Mouse (Mus musculus) thymus, adult 2 months (tissue): Measurements from ENCODE around the gene Tfb1m. TPM values are rescaled to one million over a fixed set of nuclear protein-coding genes. Genes with fewer than 3 reads are reported as not detected.

ENCODE experiments used
- DNase-seq: peaks from one replicate; pipeline ENCODE4 v3.0.0; 2021
- H3K27ac ChIP-seq: fragments of 200-500 bp; 2 replicates; pipeline ENCODE4 v1.5.1; 2012; ENCODE audit warnings: low read length, control low read depth; ENCODE audit not compliant: control insufficient read depth, insufficient read depth
- H3K27me3 ChIP-seq: fragments of 200-500 bp; 2 replicates; pipeline ENCODE4 v1.6.1; 2012; ENCODE audit warnings: mild to moderate bottlenecking, low read length, moderate library complexity, mixed read lengths; ENCODE audit not compliant: control insufficient read depth, insufficient read depth
- H3K36me3 ChIP-seq: fragments of 200-500 bp; 2 replicates; pipeline ENCODE4 v1.6.1; 2012; ENCODE audit warnings: mild to moderate bottlenecking, low read length, moderate library complexity; ENCODE audit not compliant: control insufficient read depth, insufficient read depth
- H3K4me1 ChIP-seq: fragments of 200-500 bp; replicated peaks from 2 replicates; pipeline ENCODE4 v1.6.1; 2012; ENCODE audit warnings: low read length; ENCODE audit not compliant: control insufficient read depth, insufficient read depth
- H3K4me3 ChIP-seq: fragments of 200-500 bp; 2 replicates; pipeline ENCODE4 v1.5.1; 2012; ENCODE audit warnings: mild to moderate bottlenecking, low read length, control low read depth, moderate library complexity; ENCODE audit not compliant: control insufficient read depth, insufficient read depth
- CTCF ChIP-seq: fragments of 200-500 bp; IDR thresholded peaks from 2 replicates; pipeline ENCODE4 v1.5.1; 2012; ENCODE audit warnings: mild to moderate bottlenecking, control low read depth, low read length, moderate library complexity, borderline replicate concordance; ENCODE audit not compliant: control insufficient read depth, poor library complexity, insufficient read depth; ENCODE audit errors: extremely low read depth
- POLR2A ChIP-seq: fragments of 200-500 bp; IDR thresholded peaks from 2 replicates; pipeline ENCODE4 v1.6.1; 2012; ENCODE audit warnings: mild to moderate bottlenecking, low read length, control low read depth, moderate library complexity; ENCODE audit not compliant: control insufficient read depth, poor library complexity, insufficient read depth; ENCODE audit errors: extremely low read depth
- WGBS: fragments of 180-500 bp; shearing (Covaris S2); methylation state at CpG from one replicate; pipeline ENCODE4 v1.1.7; 2018; 5-methylcytosine and 5-hydroxymethylcytosine counted together
- polyA plus RNA-seq: library from polyadenylated mRNA; depleted of rRNA; stranded (reverse); fragments of >200 nt; gene quantifications from 2 replicates; pipeline ENCODE4 v1.2.3, GENCODE M21; 2012; rRNA removed

The Tfb1m gene
- polyA plus RNA-seq, 1 experiment = 2.6 TPM

GRCm38 (mm10) chr17:3481576-3482575 is 75.7 kb downstream of the Tfb1m start:
- no peak for DNase-seq
- Histone ChIP-seq H3K27me3 (no peaks in the 10 kb centered on the region), H3K4me3 (no peak overlapping the region), H3K4me1 (no peaks in the 10 kb centered on the region), H3K27ac (no peak overlapping the region), H3K36me3 (no peaks in the 10 kb centered on the region)
- TF ChIP-seq CTCF = no peak
- no peak for TF ChIP-seq POLR2A
- 88% methylated on average over 7 of the region's 7 CpGs for WGBS

- H3K4me1 ChIP-seq = no peaks in the 10 kb centered on the region
- H3K27me3 ChIP-seq = no peaks in the 10 kb centered on the region
- no peak overlapping the region for H3K4me3 ChIP-seq
- H3K36me3 ChIP-seq = no peaks in the 10 kb centered on the region
- no peak overlapping the region for H3K27ac ChIP-seq
- no peak for DNase-seq
- TF ChIP-seq CTCF (no peak), POLR2A (no peak)
- WGBS = 91% methylated on average over 2 of the region's 2 CpGs
Measured at GRCm38 (mm10) chr17:3476546-3476945, 81.0 kb downstream of the Tfb1m start.

GRCm38 (mm10) chr17:3472018-3472417 is 85.6 kb downstream of the Tfb1m start:
- 98% methylated on average over 6 of the region's 6 CpGs for WGBS
- H3K36me3 ChIP-seq = no peaks in the 10 kb centered on the region
- H3K27me3 ChIP-seq = no peaks in the 10 kb centered on the region
- TF ChIP-seq CTCF = no peak
- TF ChIP-seq POLR2A = no peak
- no peak overlapping the region for H3K27ac ChIP-seq
- H3K4me3 ChIP-seq = no peak overlapping the region
- H3K4me1 ChIP-seq = no peaks in the 10 kb centered on the region
- no peak for DNase-seq

Other genes with a start within 250 kb of the Tfb1m start
- 0.36 and 0.47 TPM in 2 replicates for gene Tiam2, start 231.2 kb downstream of the Tfb1m start, polyA plus RNA-seq
- not detected in 2 replicates for gene Cldn20, start 25.2 kb downstream of the Tfb1m start, polyA plus RNA-seq
- not detected in 2 replicates for gene Nox3, start 138.5 kb upstream of the Tfb1m start, polyA plus RNA-seq